Mouse (Mus musculus) gastrocnemius, adult 8-10 months (tissue): ENCODE data around the gene Tcaf1. TPM values are rescaled to one million over a fixed set of nuclear protein-coding genes. Genes with fewer than 3 reads are reported as not detected.

Source experiments
- total RNA-seq, 4 experiments: library from RNA; stranded (reverse); gene quantifications; 2 replicates each; pipeline ENCODE4 v1.2.4; 2022

The Tcaf1 gene
- total RNA-seq, 4 experiments from 2014 or later: 3.9 to 6.3 (median 4.7) TPM

Other genes starting within 250 kb of the Tcaf1 start
- not detected for gene Olfr458, start 244.9 kb downstream of the Tcaf1 start, total RNA-seq
- not detected for gene Olfr457, start 233.8 kb downstream of the Tcaf1 start, total RNA-seq
- gene Olfr456, start 222.9 kb downstream of the Tcaf1 start, total RNA-seq: not detected
- gene Olfr455, start 162.5 kb downstream of the Tcaf1 start, total RNA-seq: not detected
- not detected for gene Tcaf3, start 112.4 kb downstream of the Tcaf1 start, total RNA-seq
- 1 to 10 TPM; 1.2 to 2.0 (median 1.5) TPM for gene Tcaf2, start 64.8 kb downstream of the Tcaf1 start, total RNA-seq
- gene Olfr453, start 29.3 kb upstream of the Tcaf1 start, total RNA-seq: not detected
- gene Olfr38, start 46.3 kb upstream of the Tcaf1 start, total RNA-seq: not detected
- not detected for gene Olfr452, start 75.0 kb upstream of the Tcaf1 start, total RNA-seq
- gene Olfr450, start 101.9 kb upstream of the Tcaf1 start, total RNA-seq: not detected
- gene Olfr449, start 124.3 kb upstream of the Tcaf1 start, total RNA-seq: not detected
- not detected for gene Olfr448, start 180.4 kb upstream of the Tcaf1 start, total RNA-seq
- gene Olfr447, start 198.8 kb upstream of the Tcaf1 start, total RNA-seq: not detected
- gene Olfr446, start 211.3 kb upstream of the Tcaf1 start, total RNA-seq: not detected
- not detected for gene Olfr444, start 239.0 kb upstream of the Tcaf1 start, total RNA-seq